ENCODE assay signal across 10 mouse cellular contexts in the genomic region with DNA sequence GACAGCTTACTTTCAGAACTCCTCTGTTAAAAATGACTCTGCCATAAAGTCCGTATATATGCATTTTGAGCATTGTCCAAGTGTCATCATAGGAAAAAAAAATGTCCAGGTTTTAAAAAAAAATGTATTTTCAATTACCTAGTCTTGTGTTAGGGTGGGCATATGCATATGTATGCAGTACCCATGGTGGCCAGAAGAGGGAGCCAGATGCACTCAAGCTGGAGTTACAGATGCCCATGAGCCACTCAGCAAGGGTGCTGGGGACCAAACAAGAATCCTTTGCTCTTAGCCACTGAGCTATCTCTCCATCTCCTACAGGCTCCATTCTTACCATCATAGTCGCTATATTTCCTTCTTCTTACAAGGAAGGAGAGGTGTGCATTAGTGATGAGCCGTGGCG.
A peak's percentile ranks its signal among the peaks of the same experiment; 100 is the strongest.
DNase-seq lines count a peak whose midpoint lies in the region; ATAC-seq and TF ChIP-seq lines count a peak whose summit lies in the region.
"Had no signal": no experiment of that assay in that cellular context is flagged by ENCODE, and none has a peak within 500 bp of the region (broad histone marks: within the 10 kb centered on the region; RNA-seq: fewer than 3 reads in every experiment).

No protein-coding gene starts in this region.

- no peaks in the 10 kb centered on the region for H3K4me1 ChIP-seq in intestine, postnatal 0 days (replicated peaks; ENCODE audit: control insufficient read depth, insufficient read depth, low read length)
- no peaks in the 10 kb centered on the region for H3K4me1 ChIP-seq in intestine, embryonic 15.5 days (replicated peaks)
- H3K4me1 ChIP-seq in cortical plate, adult 2 months (ENCODE audit: control insufficient read depth, insufficient read depth, low read length), result no peaks in the 10 kb centered on the region
- H3K4me1 ChIP-seq: megakaryocyte, embryonic 14.5 days had no signal

- no peaks in the 10 kb centered on the region for H3K27me3 ChIP-seq in intestine, postnatal 0 days (replicated peaks; ENCODE audit: control insufficient read depth, insufficient read depth, low read length)
- no peaks in the 10 kb centered on the region for H3K27me3 ChIP-seq in intestine, embryonic 15.5 days (replicated peaks)
- H3K27me3 ChIP-seq: megakaryocyte, embryonic 14.5 days had no signal

- no peak for TF ChIP-seq POLR2A in cortical plate, adult 2 months (IDR thresholded peaks at IDR 0.05; ENCODE audit: extremely low read depth, insufficient read depth, low read length)

- 77% methylated on average over 4 of the region's 4 CpGs for WGBS in intestine, postnatal 0 days
- 85% methylated on average over 4 of the region's 4 CpGs for WGBS in intestine, embryonic 15.5 days

- no peaks in the 10 kb centered on the region for H3K36me3 ChIP-seq in intestine, postnatal 0 days (ENCODE audit: control insufficient read depth, insufficient read depth)
- no peaks in the 10 kb centered on the region for H3K36me3 ChIP-seq in intestine, embryonic 15.5 days

- TF ChIP-seq CTCF in intestine, postnatal 0 days (IDR thresholded peaks at IDR 0.05; ENCODE audit: low read depth), result peak; percentile 70
- peak; percentile 22; the same call in 1 of the 2 replicates for TF ChIP-seq CTCF in cortical plate, adult 2 months (IDR thresholded peaks at IDR 0.05; ENCODE audit: extremely low read depth, insufficient read depth, low read length)

- H3K4me3 ChIP-seq in intestine, postnatal 0 days (ENCODE audit: low read depth, low read length), result no peak overlapping the region
- no peak overlapping the region for H3K4me3 ChIP-seq in intestine, embryonic 15.5 days (replicated peaks)
- H3K4me3 ChIP-seq in cortical plate, adult 2 months (ENCODE audit: insufficient read depth, low read length), result no peak overlapping the region
- H3K4me3 ChIP-seq: megakaryocyte, embryonic 14.5 days had no signal

- H3K4me2 ChIP-seq in intestine, postnatal 0 days (replicated peaks; ENCODE audit: low read depth), result no peak overlapping the region
- no peak overlapping the region for H3K4me2 ChIP-seq in intestine, embryonic 15.5 days (replicated peaks)

- no peaks in the 10 kb centered on the region for H3K9me3 ChIP-seq in intestine, postnatal 0 days (ENCODE audit: control insufficient read depth)
- no peaks in the 10 kb centered on the region for H3K9me3 ChIP-seq in intestine, embryonic 15.5 days

- H3K9ac ChIP-seq in intestine, postnatal 0 days (ENCODE audit: low read depth, low read length), result no peak overlapping the region
- no peak overlapping the region for H3K9ac ChIP-seq in intestine, embryonic 15.5 days

- no peak overlapping the region for H3K27ac ChIP-seq in intestine, postnatal 0 days (ENCODE audit: low read depth, low read length)
- no peak overlapping the region for H3K27ac ChIP-seq in intestine, embryonic 15.5 days
- H3K27ac ChIP-seq in cortical plate, adult 2 months (ENCODE audit: insufficient read depth, low read length), result no peak overlapping the region

- no peak for ATAC-seq in intestine, postnatal 0 days
- no peak for ATAC-seq in intestine, embryonic 15.5 days

- peak; percentile 10 for DNase-seq in thymus, postnatal 25 days
- no peak for DNase-seq in thymus, postnatal 36 days
- no peak for DNase-seq in right cerebral cortex, postnatal 4 days
- DNase-seq in spleen, postnatal 36 days (ENCODE audit: low spot score in 2 of 2), result no peak
- no peak for DNase-seq in gastrocnemius, postnatal 4 days (ENCODE audit: low spot score in 2 of 2)
- DNase-seq: layer of hippocampus, adult 9-11 months had no signal
